Mouse (Mus musculus): ENCODE data around the gene Vps52.

The Vps52 gene

DNA sequence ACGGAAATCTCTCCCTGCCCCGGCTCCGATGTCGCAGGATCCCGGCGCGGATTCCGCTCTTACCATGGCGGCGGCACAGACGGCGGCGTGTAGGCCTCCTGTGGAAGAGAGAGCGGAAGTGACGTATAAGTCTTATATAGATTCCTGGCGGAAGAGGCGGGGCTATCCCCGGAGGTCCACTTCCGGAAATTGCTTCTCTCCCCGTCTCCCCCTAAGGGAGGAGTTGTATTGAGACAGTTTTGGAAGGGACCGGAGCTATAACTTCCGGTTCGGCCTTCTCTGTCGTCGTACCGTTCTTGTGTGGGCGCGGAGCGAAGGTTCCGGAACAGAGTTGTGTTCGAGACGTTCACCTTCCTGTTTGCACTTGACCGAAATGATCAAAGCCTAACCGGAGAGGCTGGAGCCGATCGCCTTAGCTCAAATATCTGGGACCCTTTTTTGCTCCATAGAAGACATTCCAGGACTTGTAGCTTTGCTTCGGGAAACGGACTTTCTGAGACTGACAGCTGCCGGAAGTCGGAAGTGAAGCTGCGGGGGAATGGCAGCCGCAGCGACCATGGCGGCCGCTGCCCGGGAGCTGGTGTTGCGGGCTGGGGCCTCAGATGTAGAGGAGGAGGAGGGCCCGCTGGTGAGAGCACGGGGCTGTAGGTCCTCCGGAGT is at the start of gene Vps52, which contains the start of gene Rps18:
Vps52 (plus strand) TSS at position 258 of the 660 bp plus-strand sequence.
Rps18 (minus strand) TSS at position 447 of the 660 bp plus-strand sequence.
- DNase-seq: peak; percentile 98 to 99

- peak in 1 of 2 experiments; percentile 49 for DNase-seq
Measured at GRCm38 (mm10) chr17:33908331-33909076, 47.1 kb upstream of the Vps52 start.

- DNase-seq: peak; percentile 99
Measured at GRCm38 (mm10) chr17:33909077-33909868, 46.3 kb upstream of the Vps52 start, which contains the start of gene Daxx. Daxx (plus strand) TSS chr17:33909414.

DNA sequence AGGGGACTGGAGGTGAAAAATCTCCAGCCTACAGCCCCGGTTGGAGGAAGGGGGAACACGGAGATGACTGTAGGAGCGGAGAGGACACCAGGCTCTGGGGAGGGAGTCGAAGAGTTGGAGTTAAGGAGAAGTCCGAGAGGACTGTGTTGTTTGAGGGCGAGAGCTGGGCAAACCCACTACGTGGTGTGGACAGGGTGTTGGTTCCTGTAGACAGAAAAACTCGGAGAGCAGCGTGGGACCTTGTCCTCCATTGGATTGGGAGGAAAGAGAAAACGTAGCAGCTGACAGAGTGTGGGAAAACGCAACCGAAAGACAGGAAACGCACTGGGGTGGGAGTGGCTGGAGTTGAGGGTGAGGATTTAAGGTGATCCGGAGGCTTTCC is 45.8 kb upstream of the Vps52 start:
- DNase-seq: peak in 1 of 2 experiments; percentile 57

- DNase-seq: no peak
Measured at GRCm38 (mm10) chr17:33910346-33911051, 45.1 kb upstream of the Vps52 start.

DNA sequence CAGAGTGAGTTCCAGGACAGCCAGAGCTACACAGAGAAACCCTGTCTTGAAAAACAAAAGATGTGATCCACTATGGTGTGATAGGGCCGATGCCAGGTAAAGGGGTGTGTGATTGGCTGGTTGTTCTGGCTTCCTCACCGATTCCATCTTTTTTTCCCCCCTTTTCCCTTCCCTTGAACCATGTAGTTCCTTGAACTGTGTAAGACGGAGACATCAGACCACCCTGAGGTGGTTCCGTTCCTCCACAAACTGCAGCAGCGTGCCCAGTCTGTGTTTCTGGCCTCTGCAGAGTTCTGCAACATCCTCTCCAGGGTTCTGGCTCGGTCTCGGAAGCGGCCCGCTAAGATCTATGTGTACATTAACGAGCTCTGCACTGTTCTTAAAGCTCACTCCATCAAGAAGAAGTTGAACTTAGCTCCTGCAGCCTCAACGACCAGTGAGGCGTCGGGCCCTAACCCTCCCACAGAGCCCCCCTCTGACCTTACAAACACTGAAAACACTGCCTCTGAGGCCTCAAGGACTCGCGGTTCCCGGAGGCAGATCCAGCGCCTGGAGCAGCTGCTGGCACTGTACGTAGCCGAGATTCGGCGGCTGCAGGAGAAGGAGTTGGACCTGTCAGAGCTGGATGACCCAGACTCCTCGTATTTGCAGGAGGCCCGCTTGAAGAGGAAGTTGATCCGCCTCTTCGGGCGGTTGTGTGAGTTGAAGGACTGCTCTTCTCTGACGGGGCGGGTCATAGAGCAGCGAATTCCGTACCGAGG is 44.4 kb upstream of the Vps52 start:
- no peak for DNase-seq

GRCm38 (mm10) chr17:33911813-33912414 is 43.7 kb upstream of the Vps52 start:
- DNase-seq: peak in 1 of 2 experiments; percentile 53

DNA sequence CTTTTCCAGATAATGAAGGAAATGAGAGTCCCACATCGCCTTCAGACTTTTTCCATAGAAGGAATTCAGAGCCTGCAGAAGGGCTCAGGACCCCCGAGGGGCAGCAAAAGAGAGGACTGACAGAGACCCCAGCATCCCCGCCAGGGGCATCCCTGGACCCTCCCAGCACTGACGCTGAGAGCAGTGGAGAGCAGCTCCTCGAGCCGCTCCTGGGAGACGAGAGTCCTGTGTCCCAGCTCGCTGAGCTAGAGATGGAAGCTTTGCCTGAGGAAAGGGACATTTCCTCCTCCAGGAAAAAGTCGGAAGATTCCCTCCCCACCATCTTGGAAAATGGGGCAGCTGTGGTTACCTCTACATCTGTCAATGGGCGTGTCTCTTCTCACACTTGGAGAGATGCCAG is 42.3 kb upstream of the Vps52 start:
- DNase-seq: no peak

DNA sequence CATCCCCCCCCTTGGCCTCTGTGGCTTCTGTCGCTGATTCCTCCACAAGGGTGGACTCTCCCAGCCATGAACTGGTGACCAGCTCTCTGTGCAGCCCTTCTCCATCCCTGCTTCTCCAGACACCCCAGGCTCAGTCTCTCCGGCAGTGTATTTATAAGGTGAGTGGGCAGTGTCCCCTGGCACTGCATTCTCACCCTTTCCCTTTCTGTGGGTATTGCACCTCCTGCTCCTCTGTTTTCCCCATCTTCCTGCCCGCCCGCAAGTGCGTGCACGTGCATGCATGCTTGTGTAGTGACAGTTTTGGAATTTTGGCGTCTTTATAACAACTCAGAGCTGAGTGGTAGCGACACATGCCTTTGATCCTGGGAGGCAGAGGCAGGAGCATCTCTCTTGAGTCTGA is 41.7 kb upstream of the Vps52 start:
- no peak for DNase-seq

- no peak for DNase-seq
Measured at GRCm38 (mm10) chr17:33914969-33915391, 40.6 kb upstream of the Vps52 start.

DNA sequence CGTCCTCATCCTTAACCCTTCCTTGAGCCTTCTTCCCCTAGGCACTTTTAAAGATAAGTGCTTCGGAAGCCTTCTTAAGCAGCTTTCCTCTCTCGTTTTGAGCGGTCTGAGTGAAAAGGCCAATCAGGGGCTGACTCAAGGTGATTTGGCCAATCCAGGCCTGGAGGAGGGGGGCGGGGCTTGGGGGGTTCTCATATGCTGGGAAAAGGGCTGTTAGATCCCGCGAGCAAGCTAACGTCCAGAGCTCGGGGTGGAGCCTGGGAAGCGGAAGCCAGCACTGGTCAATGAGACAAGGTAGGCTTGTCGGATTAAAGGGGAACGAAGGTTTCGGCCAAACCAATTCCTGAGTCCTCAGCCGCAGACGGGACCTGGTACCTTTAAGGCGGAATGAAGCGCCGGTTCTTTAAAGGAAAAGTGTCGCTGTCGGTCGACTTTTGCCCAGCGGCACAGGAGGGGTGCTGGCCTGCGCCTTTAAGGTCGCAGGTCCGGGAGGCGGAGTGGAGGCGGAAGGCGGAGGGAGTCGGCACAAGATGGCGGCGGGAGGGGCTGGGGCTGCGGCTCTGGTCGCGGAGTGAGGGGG is 39.9 kb upstream of the Vps52 start, which contains the start of the genes Tapbp and Zbtb22:
Tapbp (plus strand) TSS at position 229 of the 580 bp plus-strand sequence.
Zbtb22 (plus strand) TSS at position 234 of the 580 bp plus-strand sequence.
- peak; percentile 98 to 99 for DNase-seq

GRCm38 (mm10) chr17:33916294-33916693 is 39.3 kb upstream of the Vps52 start:
- DNase-seq: no peak

DNA sequence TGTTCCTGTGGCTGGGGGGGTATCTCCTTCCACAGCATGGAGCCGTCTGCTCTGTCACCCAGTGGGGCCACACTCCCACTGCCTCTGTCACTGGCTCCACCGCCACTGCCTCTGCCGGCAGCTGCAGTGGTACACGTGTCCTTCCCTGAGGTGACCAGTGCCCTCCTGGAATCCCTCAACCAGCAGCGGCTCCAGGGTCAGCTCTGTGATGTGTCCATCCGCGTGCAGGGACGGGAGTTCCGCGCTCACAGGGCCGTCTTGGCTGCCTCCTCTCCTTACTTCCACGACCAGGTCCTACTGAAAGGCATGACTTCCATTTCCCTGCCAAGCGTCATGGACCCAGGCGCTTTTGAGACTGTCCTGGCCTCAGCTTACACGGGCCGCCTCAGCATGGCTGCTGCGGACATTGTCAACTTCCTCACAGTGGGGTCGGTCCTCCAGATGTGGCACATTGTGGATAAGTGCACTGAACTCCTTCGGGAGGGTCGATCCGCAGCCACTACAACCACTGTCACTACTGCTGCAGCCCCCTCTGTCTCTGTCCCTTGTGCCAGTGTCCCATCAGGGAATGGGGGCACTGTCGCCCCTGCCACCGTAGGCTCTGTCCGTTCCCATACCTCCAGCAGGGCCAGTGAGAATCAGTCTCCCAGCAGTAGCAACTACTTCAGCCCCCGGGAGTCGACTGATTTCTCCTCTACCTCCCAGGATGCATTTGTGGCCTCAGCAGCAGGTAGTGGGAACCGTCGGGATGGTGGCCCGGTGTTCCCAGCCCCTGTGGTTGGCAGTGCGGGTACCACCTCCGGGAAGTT is 38.6 kb upstream of the Vps52 start:
- no peak for DNase-seq

DNA sequence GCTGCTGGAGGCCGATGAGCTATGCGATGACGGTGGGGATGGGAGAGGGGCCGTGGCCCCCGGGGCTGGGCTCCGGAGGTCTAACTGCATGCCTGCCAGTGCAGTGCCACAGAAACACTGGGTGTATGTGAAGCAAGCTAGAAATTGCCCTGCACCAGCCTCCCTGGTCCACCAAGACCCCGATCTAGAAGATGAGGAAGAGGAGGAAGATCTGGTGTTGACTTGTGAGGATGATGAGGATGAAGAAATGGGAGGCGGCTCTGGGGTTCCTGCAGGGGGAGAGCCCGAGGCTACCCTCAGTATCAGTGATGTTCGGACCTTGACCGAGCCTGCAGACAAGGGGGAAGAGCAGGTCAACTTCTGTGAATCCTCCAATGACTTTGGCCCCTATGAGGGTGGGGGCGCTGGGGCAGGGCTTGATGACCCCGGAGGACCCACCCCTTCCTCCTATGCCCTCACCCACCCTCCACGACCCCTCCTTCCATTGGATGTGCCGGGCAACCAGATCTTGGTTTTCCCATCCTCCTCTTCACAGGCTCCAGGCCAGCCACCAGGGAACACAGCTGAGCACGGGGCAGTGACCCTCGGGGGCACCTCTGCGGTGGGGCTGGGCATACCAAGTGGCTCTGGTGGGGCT is 37.8 kb upstream of the Vps52 start:
- DNase-seq: no peak

- DNase-seq: peak in 1 of 2 experiments; percentile 38
Measured at GRCm38 (mm10) chr17:33918293-33919203, 37.1 kb upstream of the Vps52 start.

GRCm38 (mm10) chr17:33919351-33920281 is 36.0 kb upstream of the Vps52 start:
- DNase-seq: peak; percentile 90 to 92

Measured in kidney, adult 8-10 months (tissue).